Mouse (Mus musculus) ES-E14 (cell line): ENCODE measurements around the gene Gtf2ird1. TPM values are rescaled to one million over a fixed set of nuclear protein-coding genes. Genes with fewer than 3 reads are reported as not detected.

Experiments
- DNase-seq: peaks from one replicate; pipeline ENCODE4 v3.0.0-alpha.2; 2013; ENCODE audit warnings: low read depth, low spot score
- H3K27ac ChIP-seq: 2 replicates; pipeline ENCODE4 v1.5.1; 2012; ENCODE audit warnings: low read depth, mild to moderate bottlenecking, low read length, moderate library complexity, mixed read lengths; ENCODE audit not compliant: poor library complexity, insufficient read depth, severe bottlenecking
- H3K36me3 ChIP-seq: 2 replicates; pipeline ENCODE4 v1.6.1; 2012; ENCODE audit warnings: mild to moderate bottlenecking, low read length, moderate library complexity, mixed read lengths; ENCODE audit not compliant: control insufficient read depth, poor library complexity, insufficient read depth, severe bottlenecking
- H3K4me1 ChIP-seq, 2 experiments: fragments of 150-350 bp in 1 of 2; sonication (generic) in 1 of 2; 2 replicates each; pipeline ENCODE4 v1.6.1; 2012; ENCODE audit warnings: low read length in 2 of 2, mild to moderate bottlenecking in 1 of 2, mixed read lengths in 1 of 2; ENCODE audit not compliant: control insufficient read depth in 2 of 2, insufficient read depth in 2 of 2, poor library complexity in 1 of 2
- H3K4me3 ChIP-seq, 2 experiments: fragments of 150-350 bp in 1 of 2; sonication (generic) in 1 of 2; 2 replicates each; pipeline ENCODE4 v1.5.1; 2012; ENCODE audit warnings: low read length in 2 of 2, low read depth in 1 of 2, mild to moderate bottlenecking in 1 of 2, mixed read lengths in 1 of 2; ENCODE audit not compliant: insufficient read depth in 1 of 2, poor library complexity in 1 of 2, severe bottlenecking in 1 of 2
- H3K9ac ChIP-seq: 2 replicates; pipeline ENCODE4 v1.6.1; 2012; ENCODE audit warnings: low read depth, mild to moderate bottlenecking, low read length, mixed read lengths; ENCODE audit not compliant: poor library complexity, insufficient read depth, severe bottlenecking
- H3K9me3 ChIP-seq: fragments of 150-350 bp; sonication (generic); 2 replicates; pipeline ENCODE4 v1.6.1; 2012; ENCODE audit warnings: low read depth, mild to moderate bottlenecking, low read length; ENCODE audit not compliant: control insufficient read depth, insufficient read depth
- CHD2 ChIP-seq: IDR thresholded peaks from 2 replicates; pipeline ENCODE4 v1.6.1; 2014; ENCODE audit warnings: mild to moderate bottlenecking, low read depth, low read length, inconsistent platforms
- HCFC1 ChIP-seq: IDR thresholded peaks from 2 replicates; pipeline ENCODE4 v1.6.1; 2012; ENCODE audit warnings: low read length, inconsistent platforms, borderline replicate concordance; ENCODE audit not compliant: insufficient read depth
- MAFK ChIP-seq: IDR thresholded peaks from 2 replicates; pipeline ENCODE4 v1.6.1; 2014; ENCODE audit warnings: mild to moderate bottlenecking, low read depth, low read length, inconsistent platforms; ENCODE audit not compliant: insufficient read depth
- ZC3H11A ChIP-seq: IDR thresholded peaks from 2 replicates; pipeline ENCODE4 v1.6.1; 2012; ENCODE audit warnings: low read depth, mild to moderate bottlenecking, inconsistent platforms, low read length, borderline replicate concordance
- ZNF384 ChIP-seq: IDR thresholded peaks from 2 replicates; pipeline ENCODE4 v1.6.1; 2012; ENCODE audit warnings: low read depth, low read length, inconsistent platforms
- in situ Hi-C, 2 experiments: fragments of 600-800 bp; cut with MboI; formaldehyde crosslinking; loops; one replicate each; pipeline ENCODE4 v1.15.1; 2025; ENCODE audit warnings: low sequenced_read_pairs in 2 of 2, inconsistent platforms in 1 of 2; ENCODE audit not compliant: unreplicated experiment in 2 of 2
- total RNA-seq: library from RNA; depleted of rRNA; stranded (reverse); fragments of 300-350 nt; gene quantifications from 2 replicates; pipeline ENCODE4 v1.2.3, GENCODE M21; 2012

Gtf2ird1 gene
- total RNA-seq, 1 experiment, result 63.5 TPM

GRCm38 (mm10) chr5:134462731-134463130, 6.2 kb upstream of the Gtf2ird1 start:
- Histone ChIP-seq H3K4me1 (peaks cover 0 to 7% of the 10 kb centered on the region in 2 experiments; a peak in 3 of 4 replicates), H3K36me3 (no peaks in the 10 kb centered on the region), H3K27ac (no peak overlapping the region), H3K9me3 (no peaks in the 10 kb centered on the region), H3K4me3 (peak overlapping the region in 1 of 2 experiments; percentile 26; a peak in 1 of 4 replicates), H3K9ac (no peak overlapping the region)
- in situ Hi-C loops, result loop anchor here in 1 of 2 experiments (10.0 kb wide), 1 partner anchor 278 kb away; the partner anchor contains the start of gene Gtf2ird2
- DNase-seq, result no peak
- TF ChIP-seq MAFK (no peak), CHD2 (no peak), ZNF384 (no peak), HCFC1 (no peak), ZC3H11A (no peak)

GRCm38 (mm10) chr5:134462316-134462715, 5.8 kb upstream of the Gtf2ird1 start:
- H3K9ac ChIP-seq, result no peak overlapping the region
- no peak for DNase-seq
- H3K4me3 ChIP-seq, result no peak overlapping the region
- H3K9me3 ChIP-seq, result no peaks in the 10 kb centered on the region
- H3K27ac ChIP-seq, result no peak overlapping the region
- no peaks in the 10 kb centered on the region for H3K36me3 ChIP-seq
- in situ Hi-C loops, result loop anchor here in 1 of 2 experiments (10.0 kb wide), 1 partner anchor 278 kb away; the partner anchor contains the start of gene Gtf2ird2
- TF ChIP-seq ZNF384 (no peak), MAFK (no peak), HCFC1 (no peak), ZC3H11A (no peak)
- peaks cover 0 to 7% of the 10 kb centered on the region in 2 experiments; a peak in 3 of 4 replicates for H3K4me1 ChIP-seq

GRCm38 (mm10) chr5:134460546-134460945, 4.0 kb upstream of the Gtf2ird1 start:
- TF ChIP-seq ZNF384, result no peak
- no peak for TF ChIP-seq ZC3H11A
- TF ChIP-seq HCFC1, result no peak
- in situ Hi-C loops, result loop anchor here in 1 of 2 experiments (10.0 kb wide), 1 partner anchor 276 kb away; the partner anchor contains the start of gene Gtf2ird2
- no peaks in the 10 kb centered on the region for H3K9me3 ChIP-seq
- H3K27ac ChIP-seq, result no peak overlapping the region
- no peak overlapping the region for H3K4me3 ChIP-seq
- no peak overlapping the region for H3K9ac ChIP-seq
- DNase-seq, result no peak
- H3K36me3 ChIP-seq, result no peaks in the 10 kb centered on the region
- H3K4me1 ChIP-seq, result no peaks in the 10 kb centered on the region

GRCm38 (mm10) chr5:134459096-134459495, 2.6 kb upstream of the Gtf2ird1 start:
- Histone ChIP-seq H3K9ac (no peak overlapping the region), H3K9me3 (no peaks in the 10 kb centered on the region), H3K27ac (no peak overlapping the region), H3K4me1 (peaks cover 2 to 7% of the 10 kb centered on the region in 2 experiments; a peak in 2 of 4 replicates), H3K4me3 (no peak overlapping the region), H3K36me3 (no peaks in the 10 kb centered on the region)
- in situ Hi-C loops, result no loop called here
- TF ChIP-seq ZC3H11A (no peak), HCFC1 (no peak), MAFK (no peak), ZNF384 (no peak), CHD2 (no peak)
- DNase-seq, result no peak

- no peak overlapping the region for H3K9ac ChIP-seq
- H3K36me3 ChIP-seq, result no peaks in the 10 kb centered on the region
- in situ Hi-C loops, result no loop called here
- H3K4me3 ChIP-seq, result no peak overlapping the region
- H3K9me3 ChIP-seq, result no peaks in the 10 kb centered on the region
- no peak for DNase-seq
- no peak overlapping the region for H3K27ac ChIP-seq
- H3K4me1 ChIP-seq, result peaks cover 2 to 7% of the 10 kb centered on the region in 2 experiments; a peak in 2 of 4 replicates
- no peak for TF ChIP-seq ZC3H11A
- no peak for TF ChIP-seq ZNF384
- TF ChIP-seq CHD2, result no peak
- no peak for TF ChIP-seq MAFK
- no peak for TF ChIP-seq HCFC1
Measured at GRCm38 (mm10) chr5:134458416-134458815, 1.9 kb upstream of the Gtf2ird1 start.
